Mouse (Mus musculus): Measurements from ENCODE around the gene Muc5b. TPM values are rescaled to one million over a fixed set of nuclear protein-coding genes. Genes with fewer than 3 reads are reported as not detected.

Muc5b gene
- total and polyA plus RNA-seq, 2 experiments from 2014 or later = 0.02 to 0.05 TPM

DNA sequence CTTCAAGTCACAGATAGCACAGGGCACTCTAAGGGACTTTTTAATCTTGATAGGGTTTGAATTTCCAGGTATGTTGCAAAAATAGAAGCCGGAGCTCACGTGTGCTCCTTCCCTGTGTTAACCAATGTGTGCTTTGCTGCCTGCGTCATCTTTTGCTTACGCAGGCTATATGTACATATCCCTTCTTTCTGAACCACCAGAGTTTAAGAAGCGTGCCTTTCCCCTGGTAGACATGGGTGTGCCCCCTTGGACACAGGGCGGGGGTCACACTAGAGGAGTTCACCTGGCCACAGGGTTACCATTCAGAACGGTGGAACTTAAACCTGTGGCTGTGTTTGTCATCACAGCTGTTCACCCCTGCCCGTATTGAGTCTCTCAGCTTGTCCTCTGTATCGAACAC is 14.5 kb upstream of the Muc5b start:
- ATAC-seq (ENCODE audit: low FRiP score) (no peak), DNase-seq (ENCODE audit: low spot score) (no peak)
- WGBS = 95% methylated on average over 9 of the region's 9 CpGs
- H3K27ac ChIP-seq (ENCODE audit: low read depth, low read length) = no peak overlapping the region
- TF ChIP-seq CTCF (IDR thresholded peaks at IDR 0.05) = no peak
- no peaks in the 10 kb centered on the region for H3K36me3 ChIP-seq (ENCODE audit: insufficient read depth, low read length)
- H3K4me2 ChIP-seq (ENCODE audit: low read depth, low read length, poor library complexity, severe bottlenecking) = no peak overlapping the region
- H3K9me3 ChIP-seq (ENCODE audit: low read length) = no peaks in the 10 kb centered on the region
- no peaks in the 10 kb centered on the region for H3K4me1 ChIP-seq (ENCODE audit: insufficient read depth, low read length)
- no peak overlapping the region for H3K4me3 ChIP-seq (ENCODE audit: low read depth, low read length)
- no peak overlapping the region for H3K9ac ChIP-seq (replicated peaks; ENCODE audit: low read length, poor library complexity, severe bottlenecking)
- H3K27me3 ChIP-seq (ENCODE audit: insufficient read depth, low read length) = no peaks in the 10 kb centered on the region

- no peak for ATAC-seq (ENCODE audit: low FRiP score)
- no peak for DNase-seq (ENCODE audit: low spot score)
- H3K27ac ChIP-seq (ENCODE audit: low read depth, low read length) = no peak overlapping the region
Measured at GRCm38 (mm10) chr7:141835941-141836340, 2.9 kb upstream of the Muc5b start.

DNA sequence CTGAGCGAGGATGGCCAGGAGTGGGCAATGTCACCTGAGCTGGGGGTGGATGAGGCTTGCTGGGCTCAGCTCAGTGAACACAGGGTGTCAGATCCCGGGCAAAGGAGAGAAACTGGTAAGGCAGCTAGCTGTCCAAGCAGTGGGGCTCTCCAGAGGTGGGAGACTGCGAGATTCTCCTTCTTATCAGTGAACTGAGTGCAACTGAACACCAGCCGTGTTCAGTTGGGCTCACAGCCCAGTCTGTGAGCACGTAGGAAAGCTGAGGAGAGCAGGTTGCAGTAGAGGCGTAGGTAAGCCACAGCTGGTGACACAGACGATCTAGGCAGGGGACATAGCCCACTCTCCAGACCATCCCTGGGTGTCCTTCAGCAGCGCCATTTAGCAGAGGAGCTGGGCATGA is 2.4 kb upstream of the Muc5b start:
- Histone ChIP-seq H3K27me3 (ENCODE audit: insufficient read depth, low read length) (no peaks in the 10 kb centered on the region), H3K4me2 (ENCODE audit: low read depth, low read length, poor library complexity, severe bottlenecking) (no peak overlapping the region), H3K27ac (ENCODE audit: low read depth, low read length) (no peak overlapping the region), H3K9me3 (ENCODE audit: low read length) (no peaks in the 10 kb centered on the region), H3K36me3 (ENCODE audit: insufficient read depth, low read length) (no peaks in the 10 kb centered on the region), H3K4me1 (ENCODE audit: insufficient read depth, low read length) (no peaks in the 10 kb centered on the region), H3K4me3 (ENCODE audit: low read depth, low read length) (no peak overlapping the region), H3K9ac (replicated peaks; ENCODE audit: low read length, poor library complexity, severe bottlenecking) (no peak overlapping the region)
- WGBS = 82% methylated on average over 8 of the region's 8 CpGs
- DNase-seq (ENCODE audit: low spot score) (no peak), ATAC-seq (ENCODE audit: low FRiP score) (no peak)
- TF ChIP-seq CTCF (IDR thresholded peaks at IDR 0.05) = no peak

More at GRCm38 (mm10) chr7:141835941-141836340, 2.9 kb upstream of the Muc5b start:
- 74% methylated on average over 7 of the region's 7 CpGs for WGBS
- Histone ChIP-seq H3K4me2 (ENCODE audit: low read depth, low read length, poor library complexity, severe bottlenecking) (no peak overlapping the region), H3K9me3 (ENCODE audit: low read length) (no peaks in the 10 kb centered on the region), H3K4me3 (ENCODE audit: low read depth, low read length) (no peak overlapping the region), H3K36me3 (ENCODE audit: insufficient read depth, low read length) (no peaks in the 10 kb centered on the region), H3K4me1 (ENCODE audit: insufficient read depth, low read length) (no peaks in the 10 kb centered on the region), H3K9ac (replicated peaks; ENCODE audit: low read length, poor library complexity, severe bottlenecking) (no peak overlapping the region), H3K27me3 (ENCODE audit: insufficient read depth, low read length) (no peaks in the 10 kb centered on the region)
- no peak for TF ChIP-seq CTCF (IDR thresholded peaks at IDR 0.05)

GRCm38 (mm10) chr7:141840354-141840753 is 1.5 kb downstream of the Muc5b start:
- TF ChIP-seq CTCF (IDR thresholded peaks at IDR 0.05) = no peak
- Histone ChIP-seq H3K9me3 (ENCODE audit: low read length) (no peaks in the 10 kb centered on the region), H3K4me1 (ENCODE audit: insufficient read depth, low read length) (no peaks in the 10 kb centered on the region), H3K27me3 (ENCODE audit: insufficient read depth, low read length) (no peaks in the 10 kb centered on the region), H3K36me3 (ENCODE audit: insufficient read depth, low read length) (no peaks in the 10 kb centered on the region), H3K27ac (ENCODE audit: low read depth, low read length) (no peak overlapping the region), H3K4me2 (ENCODE audit: low read depth, low read length, poor library complexity, severe bottlenecking) (no peak overlapping the region), H3K9ac (replicated peaks; ENCODE audit: low read length, poor library complexity, severe bottlenecking) (no peak overlapping the region), H3K4me3 (ENCODE audit: low read depth, low read length) (no peak overlapping the region)
- 91% methylated on average over 10 of the region's 10 CpGs for WGBS
- DNase-seq (ENCODE audit: low spot score) = no peak
- ATAC-seq (ENCODE audit: low FRiP score) = no peak

GRCm38 (mm10) chr7:141861046-141861445 is 22.2 kb downstream of the Muc5b start:
- no peaks in the 10 kb centered on the region for H3K4me1 ChIP-seq (ENCODE audit: insufficient read depth, low read length)
- ATAC-seq (ENCODE audit: low FRiP score) (no peak), DNase-seq (ENCODE audit: low spot score) (no peak)
- WGBS = 89% methylated on average over 4 of the region's 4 CpGs
- no peak overlapping the region for H3K4me2 ChIP-seq (ENCODE audit: low read depth, low read length, poor library complexity, severe bottlenecking)
- no peaks in the 10 kb centered on the region for H3K9me3 ChIP-seq (ENCODE audit: low read length)
- TF ChIP-seq CTCF (IDR thresholded peaks at IDR 0.05) = no peak
- no peak overlapping the region for H3K9ac ChIP-seq (replicated peaks; ENCODE audit: low read length, poor library complexity, severe bottlenecking)
- no peak overlapping the region for H3K27ac ChIP-seq (ENCODE audit: low read depth, low read length)
- no peaks in the 10 kb centered on the region for H3K27me3 ChIP-seq (ENCODE audit: insufficient read depth, low read length)
- no peaks in the 10 kb centered on the region for H3K36me3 ChIP-seq (ENCODE audit: insufficient read depth, low read length)
- no peak overlapping the region for H3K4me3 ChIP-seq (ENCODE audit: low read depth, low read length)

- Histone ChIP-seq H3K9me3 (ENCODE audit: low read length) (no peaks in the 10 kb centered on the region), H3K36me3 (ENCODE audit: insufficient read depth, low read length) (peaks cover 31% of the 10 kb centered on the region), H3K4me2 (ENCODE audit: low read depth, low read length, poor library complexity, severe bottlenecking) (no peak overlapping the region), H3K4me3 (ENCODE audit: low read depth, low read length) (no peak overlapping the region), H3K4me1 (ENCODE audit: insufficient read depth, low read length) (no peaks in the 10 kb centered on the region), H3K27ac (ENCODE audit: low read depth, low read length) (no peak overlapping the region), H3K27me3 (ENCODE audit: insufficient read depth, low read length) (no peaks in the 10 kb centered on the region), H3K9ac (replicated peaks; ENCODE audit: low read length, poor library complexity, severe bottlenecking) (no peak overlapping the region)
- WGBS = 80% methylated on average over 5 of the region's 5 CpGs
- no peak for ATAC-seq (ENCODE audit: low FRiP score)
- TF ChIP-seq CTCF (IDR thresholded peaks at IDR 0.05) = no peak
- DNase-seq (ENCODE audit: low spot score) = no peak
Measured at GRCm38 (mm10) chr7:141869644-141870043, 30.8 kb downstream of the Muc5b start.

All from midbrain, postnatal 0 days (tissue).